Mouse (Mus musculus) kidney, adult 8-10 months (tissue): Measurements from ENCODE around the gene 5530401A14Rik.

Source experiments
- DNase-seq, 2 experiments: peaks; one replicate each; pipeline ENCODE4 v3.0.0; 2022

The 5530401A14Rik gene

DNA sequence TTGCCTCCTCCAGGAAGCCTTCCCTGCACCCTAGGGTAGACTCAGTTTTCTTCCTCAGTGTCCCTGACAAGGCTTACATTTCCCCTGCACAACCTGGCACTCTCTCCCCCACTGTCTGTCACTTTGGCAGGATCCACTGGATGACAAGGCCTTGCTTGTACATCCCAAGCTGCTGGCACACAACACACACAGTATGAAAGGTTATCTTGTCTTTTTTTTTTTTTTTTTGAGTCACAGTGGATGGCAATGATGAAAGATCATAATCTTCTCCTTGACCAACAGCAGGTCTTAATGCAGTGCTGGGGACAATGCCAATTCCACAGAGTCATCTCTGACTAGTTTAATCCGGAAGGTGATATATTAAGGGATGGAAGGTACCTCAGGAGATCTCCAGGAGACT lies 77.0 kb downstream of the 5530401A14Rik start:
- no peak for DNase-seq

DNA sequence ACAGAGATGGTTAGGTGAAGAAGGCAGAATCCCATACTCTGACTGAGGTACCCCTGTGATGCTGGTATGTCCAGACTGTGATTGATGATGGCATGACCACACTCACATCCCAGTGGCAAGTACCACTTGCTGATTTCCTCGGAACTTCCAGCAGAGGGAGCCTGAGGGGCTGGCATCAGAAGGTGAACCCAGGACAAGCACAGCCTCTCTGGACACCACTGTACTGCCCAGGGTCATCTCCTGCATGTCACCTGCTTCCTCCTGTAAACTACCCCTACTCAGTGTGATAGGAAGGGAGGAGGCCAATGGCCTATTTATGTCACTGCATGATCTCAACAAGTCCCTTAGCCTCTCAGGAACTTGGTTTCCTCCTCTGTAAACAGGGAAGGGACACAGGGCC lies 80.5 kb downstream of the 5530401A14Rik start:
- DNase-seq, result no peak

- no peak for DNase-seq
These were observed 81.7 kb downstream of the 5530401A14Rik start for GRCm38 (mm10) chr11:81942167-81942566.
